Mouse (Mus musculus) right cerebral cortex, postnatal 10 days (tissue): ENCODE results near the gene Gm49369.
"Not testable (repeated sequence)": the region's sequence is repeated elsewhere in the genome, so short reads cannot be mapped to it uniquely, and the experiment has no call there.

Experiments
- DNase-seq, 2 experiments: peaks; one replicate each; pipeline ENCODE4 v3.0.0; 2021; ENCODE audit warnings: low spot score in 2 of 2

The Gm49369 gene

DNA sequence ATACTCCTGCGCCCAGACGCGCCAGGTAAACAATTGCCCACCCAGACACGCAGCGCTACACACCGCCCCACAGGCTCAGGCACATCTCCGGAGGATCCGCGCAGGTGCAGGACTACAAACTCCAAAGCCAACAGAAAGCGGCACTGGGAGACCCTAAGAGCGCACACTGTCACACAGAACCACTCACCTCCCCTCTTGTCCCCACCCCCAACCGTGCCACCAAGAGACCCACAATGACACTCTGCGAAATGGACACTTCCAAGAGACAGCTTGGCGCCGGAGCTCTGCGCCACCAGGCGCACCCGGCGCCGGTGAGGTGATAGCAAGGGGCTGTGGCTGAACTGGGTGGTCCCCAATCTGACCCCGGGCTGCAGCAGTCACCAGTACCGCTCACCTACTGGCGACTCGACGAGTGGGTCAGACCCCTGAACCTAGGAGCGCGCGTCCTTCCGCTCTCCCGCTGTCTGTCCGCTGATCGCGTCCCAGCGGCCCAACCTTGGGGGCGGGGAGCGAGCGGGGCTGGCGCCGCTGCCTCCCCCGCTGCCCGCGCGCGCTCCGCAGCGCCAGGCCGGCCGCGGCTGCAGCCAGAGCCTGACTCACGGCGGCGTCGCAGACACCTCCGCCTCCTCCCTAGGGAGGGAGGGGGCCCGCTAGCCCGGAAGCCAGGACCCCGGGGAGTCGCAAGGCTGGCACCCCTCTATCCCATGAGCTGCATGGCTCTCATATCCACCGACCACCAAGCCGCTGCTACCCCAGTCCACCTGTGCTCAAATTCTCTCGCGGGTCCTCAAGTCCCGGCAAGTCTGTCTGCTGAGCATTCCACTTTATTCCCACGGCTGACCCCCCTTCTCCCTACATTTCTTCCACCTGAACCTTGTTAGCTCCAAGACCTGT is 10.5 kb downstream of the Gm49369 start:
- DNase-seq, result no peak

DNA sequence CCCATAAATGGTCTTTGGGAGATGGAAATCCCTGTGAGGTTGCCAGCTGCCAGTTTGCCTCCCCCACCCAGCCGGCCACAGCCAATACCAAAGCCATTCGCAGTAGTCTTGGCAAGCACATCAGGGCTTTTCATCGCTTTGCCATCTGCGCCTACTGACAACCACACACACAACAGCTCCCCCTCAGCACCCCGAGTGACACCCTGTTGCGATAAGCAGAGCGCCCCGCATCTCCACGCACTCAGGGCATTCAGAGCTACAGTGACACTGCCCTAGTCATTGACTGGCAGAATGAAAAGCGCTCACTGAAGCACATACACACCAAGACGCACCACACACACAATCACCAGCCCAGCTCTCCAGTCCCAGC is 11.1 kb downstream of the Gm49369 start:
- DNase-seq, result peak; percentile 70 to 83

DNA sequence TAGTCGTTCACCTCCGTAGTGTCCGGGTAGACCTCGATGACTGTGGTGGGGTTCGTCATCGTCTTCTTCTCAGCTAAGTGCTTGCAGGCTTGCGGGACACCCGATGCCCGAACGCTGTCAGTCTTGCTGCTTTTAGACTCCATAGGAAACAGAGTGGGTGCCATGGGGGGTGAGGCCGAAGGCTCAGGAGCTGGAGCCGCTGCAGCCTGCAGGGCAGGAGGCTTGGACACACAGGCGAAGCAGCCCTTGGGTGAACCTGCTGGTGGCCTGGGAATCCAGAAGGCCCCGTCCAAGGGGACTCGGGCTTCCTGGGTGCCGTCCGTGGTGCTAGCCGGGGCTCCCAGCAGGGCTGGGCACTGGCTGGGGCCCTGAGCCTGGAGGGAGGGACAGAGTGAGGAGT is 11.5 kb downstream of the Gm49369 start:
- no peak for DNase-seq

DNA sequence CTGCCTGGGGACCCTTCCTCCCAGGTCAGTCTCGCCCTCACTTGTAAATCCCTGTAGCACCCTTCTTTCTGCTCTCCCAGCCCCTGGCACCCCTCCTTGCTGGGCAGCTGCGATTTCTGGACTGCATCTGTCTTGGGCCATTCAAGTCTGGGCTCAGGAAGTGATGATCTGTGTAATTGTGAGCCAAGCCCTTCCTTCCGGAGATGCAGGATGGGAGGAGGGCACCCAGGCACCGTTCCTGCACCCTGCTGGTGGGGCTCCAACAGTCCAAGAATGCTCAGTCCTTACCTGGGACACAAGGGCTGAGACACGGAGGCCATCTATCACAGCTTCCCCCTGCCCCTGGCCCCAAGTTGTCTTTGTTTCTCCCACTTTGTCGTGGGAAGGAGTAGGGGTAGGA is 12.6 kb downstream of the Gm49369 start:
- DNase-seq, result no peak

DNA sequence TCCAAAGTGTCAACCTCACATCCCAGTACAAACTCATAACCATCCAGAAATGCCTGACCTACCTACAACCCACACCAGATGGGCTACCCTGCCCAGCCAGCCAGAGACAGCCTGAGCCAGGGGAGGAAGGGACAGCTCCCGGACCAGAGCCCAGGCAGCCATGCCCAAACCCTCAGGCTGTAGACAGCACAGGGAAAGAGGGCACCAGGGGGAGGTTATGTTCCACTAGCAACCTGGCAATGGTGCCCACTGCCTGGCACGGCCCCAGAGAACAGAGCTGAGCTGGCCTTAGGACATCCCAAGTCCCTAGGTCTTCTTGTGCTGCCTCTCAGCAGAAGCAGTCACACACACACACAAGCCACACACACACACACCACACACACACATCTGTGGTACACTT is 13.6 kb downstream of the Gm49369 start:
- no peak for DNase-seq

DNA sequence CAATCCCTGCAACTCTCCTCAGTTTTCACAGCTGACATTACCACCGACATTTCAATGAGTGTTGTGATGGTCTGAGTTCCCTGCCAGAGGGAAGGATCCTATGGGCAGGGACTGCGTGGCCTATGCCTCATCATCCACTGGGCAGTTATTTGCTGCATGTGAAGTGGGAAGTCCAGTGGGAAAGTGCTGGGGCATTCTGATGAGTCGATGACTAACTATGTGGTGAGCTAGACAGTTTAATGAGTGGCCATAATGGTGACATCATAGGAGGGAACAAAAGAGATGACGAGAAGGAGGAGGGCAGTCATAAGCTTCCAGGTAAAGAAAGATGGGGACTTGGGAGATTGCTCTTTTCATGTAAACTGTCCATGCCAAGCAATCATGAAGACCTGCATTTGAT is 19.4 kb downstream of the Gm49369 start:
- DNase-seq, result no peak

DNA sequence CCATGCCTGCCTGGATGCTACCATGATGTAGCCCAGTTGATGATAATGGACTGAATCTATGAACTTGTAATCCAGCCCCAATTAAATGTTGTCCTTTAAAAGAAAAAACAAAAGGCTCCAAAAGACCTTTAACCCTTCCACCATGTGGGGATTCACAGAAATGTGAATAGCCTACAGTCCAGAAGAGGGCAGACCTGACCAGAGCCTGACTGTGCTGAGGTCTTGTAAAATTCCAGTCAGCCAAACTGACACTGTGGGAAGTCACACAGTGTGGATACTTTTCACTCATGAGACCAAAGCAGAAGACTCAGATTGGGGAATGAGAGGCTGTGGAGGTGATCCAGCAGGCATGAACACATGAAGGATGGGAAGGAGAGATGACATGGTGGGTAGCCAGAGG is 21.7 kb downstream of the Gm49369 start:
- no peak for DNase-seq

DNA sequence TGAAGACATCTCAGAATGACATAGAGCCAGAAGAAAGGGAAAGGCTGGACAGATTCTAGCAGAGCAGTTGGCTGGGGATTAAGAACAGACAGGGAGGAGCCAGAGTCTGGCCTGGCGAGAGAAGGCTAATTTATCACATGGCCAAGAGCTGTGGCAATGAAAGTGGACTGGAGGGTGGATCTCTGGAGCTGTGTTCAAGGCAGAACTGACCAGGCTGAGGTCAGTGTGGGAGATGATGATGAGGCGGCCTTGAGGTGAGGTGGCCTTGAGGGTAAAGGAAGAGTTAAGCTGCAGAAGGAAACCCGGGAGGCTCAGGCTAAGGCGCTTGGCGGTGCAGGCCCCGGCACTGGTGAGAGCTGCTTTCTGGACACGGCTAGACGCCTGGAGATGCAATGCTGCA is 23.3 kb downstream of the Gm49369 start:
- no peak for DNase-seq

DNA sequence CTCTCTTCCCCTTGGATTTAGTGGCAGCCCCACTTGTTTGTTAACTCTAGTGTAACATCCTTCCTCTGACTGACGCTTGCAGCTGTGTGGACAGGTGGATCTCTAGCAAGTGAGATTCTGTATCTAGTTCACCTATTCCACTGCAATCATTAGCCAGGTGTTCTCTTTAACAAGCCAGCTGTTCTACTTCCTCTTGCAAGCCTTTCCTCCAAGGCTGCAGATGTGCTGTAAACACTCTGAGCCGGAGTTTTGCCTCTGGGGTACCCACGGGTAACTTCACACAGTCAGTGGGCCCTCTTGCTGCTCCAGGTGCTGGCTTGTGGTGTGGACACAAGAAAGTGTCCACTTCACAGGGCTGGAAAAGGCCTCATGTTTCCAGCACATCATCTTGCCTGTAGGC is 24.9 kb downstream of the Gm49369 start:
- no peak for DNase-seq

DNA sequence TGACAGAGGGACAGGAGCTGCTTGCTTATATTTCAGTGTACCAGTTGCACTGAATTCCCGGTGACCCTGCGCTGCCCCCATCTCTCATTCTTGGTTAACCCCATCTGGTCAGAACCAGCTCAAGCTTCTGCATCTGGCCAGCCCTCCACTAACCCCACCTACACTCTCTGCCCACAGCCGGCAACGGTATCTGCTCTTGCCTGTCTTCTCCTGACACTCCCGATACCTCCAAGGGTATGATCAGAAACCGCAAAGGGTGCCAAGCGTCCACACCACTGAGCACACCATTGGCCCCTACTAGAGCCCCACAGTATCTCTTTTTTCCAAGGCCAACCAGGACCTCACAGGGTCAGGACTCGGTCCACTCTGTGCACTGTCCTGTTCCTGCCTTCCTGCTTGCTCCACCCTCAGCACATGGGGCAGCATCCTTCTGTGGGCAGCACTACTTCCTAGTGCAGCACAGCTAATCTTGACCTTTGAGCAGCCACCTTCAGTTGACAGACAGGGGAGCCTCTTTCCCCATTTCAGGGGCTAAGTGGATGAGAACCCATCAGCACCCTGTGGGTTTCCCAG is 27.7 kb downstream of the Gm49369 start:
- no peak for DNase-seq

DNA sequence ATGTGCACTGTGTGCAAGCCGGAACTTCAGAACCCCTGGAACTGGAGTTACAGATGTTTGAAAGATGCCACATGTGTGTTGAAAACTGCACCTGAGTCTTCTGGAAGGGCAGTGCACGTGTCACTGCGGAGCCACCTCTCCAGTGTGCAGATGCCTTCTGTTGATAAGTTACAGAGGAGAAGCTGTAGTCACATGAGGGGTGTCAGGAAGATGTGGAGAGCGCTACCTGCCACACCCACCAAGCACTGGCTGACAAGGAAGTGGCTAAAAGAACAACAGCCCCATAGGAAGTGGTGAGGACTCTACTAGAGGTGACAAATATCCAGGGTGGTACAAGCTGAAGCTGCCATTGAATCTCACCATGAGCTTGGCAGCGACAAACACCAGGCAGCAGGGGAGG is 28.6 kb downstream of the Gm49369 start:
- no peak for DNase-seq

DNA sequence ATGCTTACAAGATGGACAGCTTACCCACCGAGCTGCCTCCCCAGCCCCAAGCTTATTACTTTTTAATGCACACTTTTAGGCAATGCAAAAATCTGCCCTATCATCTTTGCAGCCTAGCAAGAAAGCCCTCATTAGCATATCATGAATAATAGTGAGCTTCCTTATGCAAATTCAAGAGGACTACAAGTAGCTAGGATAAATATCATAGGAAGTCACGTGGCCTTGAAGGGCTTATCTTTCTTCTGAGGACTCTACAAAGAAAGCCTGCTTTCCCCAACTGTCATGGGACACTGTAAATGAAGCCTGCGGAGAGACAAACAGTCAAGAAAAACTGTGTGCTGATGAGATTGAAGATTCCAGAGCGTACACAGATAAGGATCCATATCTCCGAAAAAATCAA is 30.9 kb downstream of the Gm49369 start:
- DNase-seq, result no peak

DNA sequence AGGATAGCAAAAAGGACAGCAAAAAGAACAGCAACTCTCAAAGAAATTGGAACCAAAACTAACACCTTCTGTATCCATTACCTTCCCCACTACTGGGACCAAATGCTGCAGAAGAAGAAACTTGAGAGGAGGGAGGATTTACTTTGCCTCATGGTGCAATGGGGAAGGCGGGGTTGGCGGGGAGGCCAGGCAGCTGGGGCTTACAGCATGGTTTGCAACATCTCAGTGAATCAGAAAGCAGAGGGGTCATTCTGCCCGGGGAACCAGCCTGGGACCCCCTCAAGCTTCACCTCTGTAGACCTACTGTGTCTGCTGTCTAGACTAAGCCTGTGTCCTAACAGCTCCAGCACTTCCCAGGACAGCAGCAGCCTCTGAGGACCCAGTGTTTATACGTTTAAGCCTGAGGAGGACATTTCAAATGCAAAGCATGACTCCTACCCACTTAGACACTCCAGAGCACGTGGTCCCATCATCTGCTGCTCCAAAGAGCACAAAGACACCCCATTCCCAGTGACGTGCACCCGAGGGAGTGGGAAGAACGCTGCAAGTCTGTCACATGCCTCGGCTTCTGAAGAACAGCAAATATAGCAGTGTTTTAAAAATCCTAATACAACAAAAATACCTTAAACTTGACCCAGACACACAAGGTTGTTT is 33.0 kb downstream of the Gm49369 start:
- peak; percentile 72 to 78 for DNase-seq

DNA sequence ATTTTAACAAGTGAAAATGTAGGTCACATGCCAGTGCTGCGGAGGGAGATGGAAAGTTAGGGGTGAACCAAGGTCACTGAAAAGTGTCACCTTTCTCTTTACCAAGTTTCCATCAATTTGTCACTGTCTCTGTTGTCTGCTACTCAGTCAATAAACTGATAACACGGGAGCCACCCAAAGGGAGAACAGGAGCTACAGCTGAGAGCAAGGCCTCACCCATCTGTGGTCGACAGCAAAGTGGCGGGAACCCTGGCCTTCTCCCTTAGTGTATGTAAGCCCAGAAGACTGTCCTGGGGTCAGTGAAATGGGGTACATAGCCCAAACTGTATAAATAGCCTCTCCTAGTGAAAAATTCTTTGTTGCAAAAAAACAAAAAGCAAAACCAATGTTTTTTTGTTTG is 34.9 kb downstream of the Gm49369 start:
- no peak for DNase-seq

DNA sequence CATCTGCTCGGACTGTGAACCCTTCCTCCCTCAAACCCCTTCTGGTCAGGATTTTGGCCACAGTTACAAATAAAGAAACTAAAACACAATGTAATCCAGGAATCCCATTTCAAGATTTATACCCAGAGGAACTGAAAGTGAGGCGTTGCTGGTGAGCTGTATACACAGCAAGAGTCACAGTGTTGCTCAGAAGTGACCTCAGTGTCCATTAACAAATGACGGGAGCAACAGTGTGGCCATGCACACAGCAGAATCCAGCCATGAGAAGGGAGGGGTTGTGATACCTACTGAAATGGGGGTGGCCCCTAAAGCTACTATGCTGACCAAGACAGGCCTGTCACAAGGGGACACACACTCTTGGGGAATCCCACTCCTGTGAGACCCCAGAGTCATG is 40.2 kb downstream of the Gm49369 start:
- no peak for DNase-seq

DNA sequence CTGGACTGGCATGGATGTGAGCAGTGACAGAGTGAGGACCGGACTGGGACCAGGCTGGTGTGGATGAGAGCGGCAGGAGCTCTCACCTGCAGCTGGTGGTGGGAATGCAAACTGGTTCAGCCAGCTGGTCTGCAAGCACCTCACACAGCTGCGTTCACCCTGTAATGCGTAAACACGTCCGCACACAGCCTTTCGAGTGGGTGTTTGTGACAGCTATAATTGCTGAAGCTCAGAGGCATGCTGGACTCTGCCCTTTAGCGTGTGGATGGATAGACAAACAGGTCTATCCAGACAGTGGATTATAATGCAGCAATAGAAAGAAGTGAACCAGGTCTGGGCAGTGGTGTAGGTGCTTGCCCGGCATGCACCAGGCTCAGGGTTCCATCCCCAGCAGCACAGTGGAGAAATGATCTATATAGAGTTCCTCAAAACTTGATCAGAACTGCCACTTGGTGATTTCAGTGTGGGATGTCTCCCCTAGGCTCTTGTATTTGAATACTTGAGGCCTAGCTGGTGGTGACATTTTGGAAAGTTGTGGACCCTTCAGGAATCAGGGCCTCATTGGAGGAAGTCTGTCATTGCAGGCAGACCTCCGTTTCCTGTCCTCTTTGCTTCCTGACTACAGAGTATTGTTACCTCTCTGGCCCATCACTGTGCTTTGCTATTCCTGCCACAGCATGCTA is 40.8 kb downstream of the Gm49369 start:
- DNase-seq, result no peak

DNA sequence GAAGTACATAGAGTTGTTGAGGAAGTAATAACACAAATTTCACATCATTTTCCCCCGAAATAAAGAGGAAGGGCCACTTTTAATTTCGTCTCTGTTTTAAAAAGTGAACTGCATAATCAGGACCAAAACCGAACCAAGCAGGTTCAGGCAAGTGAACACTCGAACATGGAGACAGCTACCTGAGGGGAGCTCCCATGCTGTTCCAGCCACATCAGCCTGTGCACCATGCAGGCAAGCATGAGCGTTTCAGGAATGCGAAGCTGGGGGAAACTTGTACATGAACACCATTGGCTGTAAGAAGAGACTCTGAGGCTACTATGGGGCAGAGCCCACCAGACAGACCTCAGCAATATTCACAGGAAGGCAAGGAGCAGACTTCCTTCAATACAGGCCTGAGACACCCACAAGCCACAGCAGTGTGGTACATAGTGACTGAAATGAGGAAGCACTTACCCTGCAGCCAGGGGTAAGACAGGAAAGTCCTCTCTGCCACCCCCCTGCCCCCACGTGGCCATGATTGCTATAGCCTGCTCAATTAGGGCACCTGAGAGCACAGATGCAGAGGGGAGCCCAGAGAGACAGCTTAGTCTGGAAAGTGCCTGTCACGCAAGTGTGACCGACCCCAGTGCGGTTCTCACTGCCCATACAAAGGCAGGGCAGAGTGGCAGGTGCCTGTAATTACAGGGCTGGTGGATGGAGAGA is 42.0 kb downstream of the Gm49369 start:
- DNase-seq, result peak; percentile 53 to 57

DNA sequence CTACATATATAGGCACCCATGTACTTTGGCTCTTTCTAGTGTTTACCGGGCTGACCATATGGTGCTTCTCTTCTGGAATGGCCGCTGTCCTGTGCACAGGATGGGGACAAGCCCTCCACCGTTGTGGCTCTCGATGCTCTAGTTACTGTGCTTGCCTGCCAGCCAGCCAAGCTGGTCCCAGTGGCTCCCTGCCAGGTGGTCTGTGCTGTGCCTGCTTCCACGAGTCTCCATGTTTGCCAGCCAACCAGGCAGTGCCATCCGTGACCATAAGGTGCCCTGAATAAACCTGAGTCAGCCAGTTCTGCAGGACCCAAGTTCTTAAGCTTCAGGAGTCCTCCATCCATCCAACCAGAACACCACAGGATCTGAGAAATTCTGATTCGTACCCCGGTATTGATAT is 47.3 kb downstream of the Gm49369 start:
- peak; percentile 41 to 52 for DNase-seq

DNA sequence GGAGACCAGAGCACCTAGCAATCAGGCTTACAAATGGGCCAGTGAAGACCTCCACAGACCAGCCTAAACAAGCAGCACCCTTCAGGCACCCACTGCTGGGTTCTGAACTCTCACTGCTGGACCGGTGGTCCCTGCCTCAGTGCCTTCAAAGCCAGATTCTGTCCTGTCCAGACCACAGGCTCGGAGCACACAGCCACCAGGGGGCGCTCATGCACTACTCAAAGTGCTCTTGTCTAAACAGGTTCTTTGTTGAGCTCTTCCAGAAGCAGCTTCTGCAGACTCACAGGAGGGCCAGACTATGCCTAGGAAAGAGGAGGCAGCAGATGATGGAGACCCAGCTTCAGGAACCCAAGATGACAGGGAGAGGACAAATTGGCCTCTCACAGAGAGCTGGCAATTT is 48.2 kb downstream of the Gm49369 start:
- peak; percentile 86 to 94 for DNase-seq

DNA sequence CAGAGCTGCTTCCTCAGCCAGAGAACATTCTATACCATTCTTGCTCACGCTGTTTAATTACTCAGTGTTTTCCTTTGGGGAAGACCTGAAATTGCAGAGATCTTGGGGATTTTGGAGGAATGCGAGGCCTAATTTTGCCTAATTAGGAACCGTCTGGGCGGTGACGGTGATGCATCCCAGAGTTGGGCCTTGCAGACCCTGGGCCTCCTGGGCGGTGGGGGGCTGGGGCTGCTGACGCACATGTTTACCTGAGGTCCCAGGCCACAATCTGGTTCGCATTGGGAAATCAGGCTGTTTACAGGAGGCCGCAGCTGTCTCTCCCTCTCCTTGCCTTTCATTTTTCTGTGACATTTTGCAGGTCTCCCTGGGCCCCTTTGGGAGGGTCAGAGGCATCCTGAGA is 49.7 kb downstream of the Gm49369 start:
- DNase-seq, result not testable (repeated sequence)

DNA sequence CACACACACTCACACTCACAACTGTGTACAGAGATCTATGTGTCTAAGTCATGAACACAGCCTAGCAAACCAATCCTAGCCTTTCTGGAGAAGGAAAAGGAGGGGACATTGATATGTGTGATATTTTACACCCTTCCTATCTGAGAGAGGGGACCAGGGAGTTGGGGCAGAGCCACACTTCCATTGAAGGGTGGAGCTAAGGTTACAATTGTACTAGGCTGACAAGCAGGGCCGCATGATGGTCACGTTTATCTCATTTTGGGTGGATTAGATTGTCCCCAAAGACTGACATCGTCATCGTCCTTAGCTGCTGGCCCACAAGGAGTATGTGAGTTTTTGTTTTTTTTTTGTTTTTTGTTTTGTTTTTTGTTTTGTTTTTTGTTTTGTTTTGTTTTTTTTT is 51.2 kb downstream of the Gm49369 start:
- no peak for DNase-seq

DNA sequence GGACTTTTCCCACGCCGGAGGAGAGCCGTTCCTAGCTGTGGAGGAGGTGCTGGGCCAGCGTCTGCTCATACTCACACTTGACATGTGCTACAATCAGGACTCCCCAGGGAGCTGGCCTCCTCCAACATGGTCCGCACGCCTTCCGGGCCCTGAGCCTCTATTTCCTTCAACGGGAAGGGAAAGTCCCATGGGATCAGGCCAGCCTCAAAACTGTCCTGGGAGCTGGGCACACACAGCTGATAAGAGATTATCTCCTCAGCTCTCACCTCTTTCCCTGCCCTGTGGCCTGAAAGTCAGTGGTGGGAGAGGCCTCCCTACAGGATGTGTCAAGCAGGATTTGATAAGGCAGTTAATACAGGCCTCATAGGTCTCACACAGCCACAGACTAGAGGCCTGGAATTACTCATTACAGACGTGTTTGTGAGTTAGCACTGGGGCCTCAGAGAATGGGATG is 52.2 kb downstream of the Gm49369 start:
- DNase-seq, result no peak
